In the genomic region with DNA sequence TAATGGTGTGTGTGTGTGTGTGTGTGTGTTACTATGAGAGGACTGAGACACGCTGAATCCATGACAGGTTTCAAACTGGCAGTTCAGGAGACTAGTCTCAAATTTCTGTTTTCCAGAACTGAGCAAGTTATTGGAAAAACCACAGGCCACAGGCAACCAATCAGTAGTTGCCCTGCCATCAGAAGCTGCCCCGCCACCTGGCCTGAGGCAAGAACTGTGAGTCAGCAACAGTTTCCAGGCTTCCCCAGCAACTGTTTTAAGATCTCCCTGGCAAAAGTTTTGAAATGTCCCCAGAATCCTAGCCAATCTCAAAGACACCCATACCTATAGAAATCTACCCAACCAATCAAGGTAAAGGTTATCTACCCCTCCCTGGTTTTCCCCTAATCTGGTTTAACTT, we compare ENCODE assay signal across 27 mouse cellular contexts. TPM values are rescaled to one million over a fixed set of nuclear protein-coding genes. Genes with fewer than 3 reads are reported as not detected.
"Had no signal": no experiment of that assay in that cellular context is flagged by ENCODE, and none has a peak within 500 bp of the region (broad histone marks: within the 10 kb centered on the region; RNA-seq: fewer than 3 reads in every experiment).

No protein-coding gene starts in this region.

- H3K9me3 ChIP-seq: liver, embryonic 15.5 days; lung, embryonic 15.5 days; midbrain, embryonic 10.5 days; midbrain, embryonic 12.5 days; neural tube, embryonic 13.5 days; neural tube, embryonic 15.5 days; stomach, embryonic 15.5 days had no signal

- H3K36me3 ChIP-seq: liver, embryonic 15.5 days; lung, embryonic 15.5 days; midbrain, embryonic 10.5 days; midbrain, embryonic 12.5 days; neural tube, embryonic 13.5 days; neural tube, embryonic 15.5 days; stomach, embryonic 15.5 days had no signal

- H3K27me3 ChIP-seq: liver, embryonic 15.5 days; lung, embryonic 15.5 days; midbrain, embryonic 12.5 days; neural tube, embryonic 13.5 days; neural tube, embryonic 15.5 days; stomach, embryonic 15.5 days had no signal

- H3K9ac ChIP-seq: liver, embryonic 15.5 days; liver, postnatal 0 days; lung, embryonic 15.5 days; midbrain, embryonic 12.5 days; neural tube, embryonic 13.5 days; neural tube, embryonic 15.5 days; stomach, embryonic 15.5 days had no signal

- H3K4me3 ChIP-seq: liver, embryonic 15.5 days; lung, embryonic 15.5 days; midbrain, embryonic 10.5 days; midbrain, embryonic 12.5 days; myocyte; neural tube, embryonic 13.5 days; neural tube, embryonic 15.5 days; stomach, embryonic 15.5 days had no signal

- H3K27ac ChIP-seq: liver, embryonic 15.5 days; lung, embryonic 15.5 days; midbrain, embryonic 10.5 days; midbrain, embryonic 12.5 days; neural tube, embryonic 13.5 days; neural tube, embryonic 15.5 days; stomach, embryonic 15.5 days; stomach, postnatal 0 days had no signal

- ATAC-seq: liver, postnatal 0 days; lung, postnatal 0 days; midbrain, embryonic 16.5 days had no signal

- H3K4me2 ChIP-seq: liver, embryonic 15.5 days; lung, embryonic 15.5 days; midbrain, embryonic 12.5 days; neural tube, embryonic 13.5 days; neural tube, embryonic 15.5 days; stomach, embryonic 15.5 days had no signal

- H3K4me1 ChIP-seq: liver, embryonic 15.5 days; lung, embryonic 15.5 days; midbrain, embryonic 10.5 days; midbrain, embryonic 12.5 days; neural tube, embryonic 13.5 days; neural tube, embryonic 15.5 days; stomach, embryonic 15.5 days had no signal

- DNase-seq: liver, postnatal 0 days; lung, adult 2 months; lung, postnatal 14 days; lung, postnatal 36 days; midbrain, embryonic 14.5 days; retina, postnatal 1 day; right cerebral cortex, adult 18-20 months; right cerebral cortex, postnatal 25 days; thymus, postnatal 14 days; thymus, postnatal 36 days had no signal

RNA-seq across cellular contexts. Expression of a gene that starts 36.5 kb away (rescaled TPM):
- total RNA-seq: megakaryocyte, adult 5-6 weeks; megakaryocyte-erythroid progenitor cell, adult 5-6 weeks had no signal
- polyA plus RNA-seq: liver, embryonic 15.5 days; liver, postnatal 0 days; lung, adult 2 months; lung, embryonic 15.5 days; lung, postnatal 0 days; midbrain, embryonic 10.5 days; midbrain, embryonic 12.5 days; midbrain, embryonic 14.5 days; midbrain, embryonic 16.5 days; myocyte; neural tube, embryonic 11.5 days; neural tube, embryonic 13.5 days; neural tube, embryonic 15.5 days; spleen, adult 2 months; stomach, postnatal 0 days; testis, adult 2 months had no signal

RNA-seq across cellular contexts. Expression of a gene that starts 53.1 kb away (rescaled TPM):
- total RNA-seq: megakaryocyte, adult 5-6 weeks; megakaryocyte-erythroid progenitor cell, adult 5-6 weeks had no signal
- polyA plus RNA-seq: liver, embryonic 15.5 days; liver, postnatal 0 days; lung, adult 2 months; lung, embryonic 15.5 days; lung, postnatal 0 days; midbrain, embryonic 10.5 days; midbrain, embryonic 12.5 days; midbrain, embryonic 14.5 days; midbrain, embryonic 16.5 days; myocyte; neural tube, embryonic 11.5 days; neural tube, embryonic 13.5 days; neural tube, embryonic 15.5 days; spleen, adult 2 months; stomach, embryonic 15.5 days; stomach, postnatal 0 days; testis, adult 2 months; thymus, postnatal 0 days had no signal
